Mouse (Mus musculus) MEL (cell line): ENCODE data around the gene Ms4a7.

ENCODE experiments used
- CTCF ChIP-seq, 3 experiments: IDR thresholded peaks in 2 of 3; conservative IDR thresholded peaks in 1 of 3; 2 replicates each; pipeline ENCODE4 v1.5.1; 2011 to 2012; ENCODE audit warnings: low read length in 3 of 3, low read depth in 2 of 3, mild to moderate bottlenecking in 2 of 3, improper control_type of control experiment in 1 of 3, inconsistent platforms in 1 of 3, mixed read lengths in 1 of 3, moderate library complexity in 1 of 3; ENCODE audit not compliant: control insufficient read depth in 1 of 3, insufficient read depth in 1 of 3, poor library complexity in 1 of 3, severe bottlenecking in 1 of 3
- ELF1 ChIP-seq: IDR thresholded peaks from 2 replicates; pipeline ENCODE4 v1.6.1; 2014; ENCODE audit warnings: low read depth, mild to moderate bottlenecking, inconsistent platforms, low read length, improper control_type of control experiment, moderate library complexity
- EP300 ChIP-seq, 2 experiments: IDR thresholded peaks; 2 replicates each; pipeline ENCODE4 v1.6.1; 2011; ENCODE audit warnings: improper control_type of control experiment in 2 of 2, low read length in 2 of 2, low read depth in 1 of 2, mild to moderate bottlenecking in 1 of 2
- GATA1 ChIP-seq: IDR thresholded peaks from 2 replicates; pipeline ENCODE4 v1.6.1; 2011; ENCODE audit warnings: low read depth, low read length, improper control_type of control experiment
- HCFC1 ChIP-seq: IDR thresholded peaks from 2 replicates; pipeline ENCODE4 v1.6.1; 2012; ENCODE audit warnings: low read depth, mild to moderate bottlenecking, inconsistent platforms, low read length, improper control_type of control experiment, moderate library complexity
- MAX ChIP-seq: IDR thresholded peaks from 2 replicates; pipeline ENCODE4 v1.6.1; 2011; ENCODE audit warnings: low read length, improper control_type of control experiment
- MYB ChIP-seq: IDR thresholded peaks from 2 replicates; pipeline ENCODE4 v1.6.1; 2011; ENCODE audit warnings: mild to moderate bottlenecking, low read depth, low read length, improper control_type of control experiment
- NELFE ChIP-seq: IDR thresholded peaks from 2 replicates; pipeline ENCODE4 v1.6.1; 2011; ENCODE audit warnings: low read depth, low read length, improper control_type of control experiment
- NRF1 ChIP-seq: IDR thresholded peaks from 2 replicates; pipeline ENCODE4 v1.6.1; 2014; ENCODE audit warnings: low read depth, mild to moderate bottlenecking, inconsistent platforms, low read length, improper control_type of control experiment, moderate library complexity; ENCODE audit not compliant: poor library complexity, insufficient read depth, severe bottlenecking
- POLR2A ChIP-seq, 2 experiments: IDR thresholded peaks; 2 replicates each; pipeline ENCODE4 v1.6.1; 2011 to 2012; ENCODE audit warnings: low read length in 2 of 2, mild to moderate bottlenecking in 2 of 2, control low read depth in 1 of 2, improper control_type of control experiment in 1 of 2, low read depth in 1 of 2, moderate library complexity in 1 of 2; ENCODE audit not compliant: control insufficient read depth in 1 of 2, insufficient read depth in 1 of 2, poor library complexity in 1 of 2
- RAD21 ChIP-seq: IDR thresholded peaks from 2 replicates; pipeline ENCODE4 v1.6.1; 2011; ENCODE audit warnings: mild to moderate bottlenecking, low read depth, low read length, improper control_type of control experiment
- SIN3A ChIP-seq: IDR thresholded peaks from 2 replicates; pipeline ENCODE4 v1.6.1; 2012; ENCODE audit warnings: low read length, improper control_type of control experiment, inconsistent platforms
- USF1 ChIP-seq: IDR thresholded peaks from 2 replicates; pipeline ENCODE4 v1.6.1; 2014; ENCODE audit warnings: low read depth, mild to moderate bottlenecking, inconsistent platforms, low read length, improper control_type of control experiment, moderate library complexity

DNA sequence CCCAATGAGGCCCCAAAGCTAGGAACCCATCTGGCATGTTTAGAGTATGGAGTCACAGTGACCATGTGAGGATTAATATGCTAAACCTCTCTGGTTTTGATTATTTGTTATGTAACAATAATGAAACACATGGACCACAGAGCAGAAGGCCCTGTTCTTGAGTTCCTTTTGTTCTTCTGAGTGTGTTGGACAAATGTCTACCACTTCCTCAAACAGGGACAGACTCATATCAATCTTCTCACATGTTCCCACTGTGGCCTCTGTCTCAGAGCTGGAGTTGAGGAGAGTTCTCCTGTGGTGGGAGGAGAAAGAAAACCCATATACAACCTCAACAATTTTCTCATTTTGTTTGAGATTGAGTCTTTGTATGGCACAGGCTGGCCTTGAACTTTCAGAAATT is 7.2 kb upstream of the Ms4a7 start:
- TF ChIP-seq USF1 (no peak), HCFC1 (no peak), EP300 (IDR thresholded peaks at IDR 0.05; ENCODE audit: low read depth in 1 of 2, low read length in 2 of 2) (no peak), ELF1 (no peak), POLR2A (IDR thresholded peaks at IDR 0.05; ENCODE audit: control insufficient read depth in 1 of 2, insufficient read depth in 1 of 2, low read depth in 1 of 2, low read length in 2 of 2, poor library complexity in 1 of 2) (no peak), NRF1 (no peak), MYB (no peak), NELFE (no peak), GATA1 (no peak), CTCF (IDR thresholded peaks at IDR 0.05 in 2 of 3, conservative IDR thresholded peaks at IDR 0.05 in 1 of 3; ENCODE audit: control insufficient read depth in 1 of 3, insufficient read depth in 1 of 3, low read depth in 2 of 3, low read length in 3 of 3, poor library complexity in 1 of 3, severe bottlenecking in 1 of 3) (no peak), SIN3A (no peak), RAD21 (no peak), MAX (no peak)
